Comparison of ENCODE assay signal across 28 mouse cellular contexts in the genomic region with DNA sequence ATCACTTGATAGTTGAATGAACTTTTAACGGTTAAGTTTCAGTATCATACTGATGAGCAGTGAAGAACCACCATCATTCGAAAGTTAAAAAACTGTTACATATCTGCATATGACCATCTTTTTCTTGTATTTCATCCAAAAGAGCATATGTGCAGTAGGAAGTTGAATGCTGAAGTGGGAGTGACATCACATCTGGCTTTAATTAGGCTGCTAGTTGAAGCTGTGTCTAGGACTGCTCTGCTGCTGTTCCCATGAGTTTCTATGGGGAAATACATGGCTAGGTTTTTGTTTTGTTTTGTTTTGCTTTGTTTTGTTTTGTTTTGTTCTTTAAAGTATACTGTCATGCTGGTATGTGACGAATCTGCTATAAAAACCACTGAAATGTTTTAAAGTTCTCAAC. TPM values are rescaled to one million over a fixed set of nuclear protein-coding genes. Genes with fewer than 3 reads are reported as not detected.
DNase-seq lines count a peak whose midpoint lies in the region; ATAC-seq lines count a peak whose summit lies in the region.
"Had no signal": no experiment of that assay in that cellular context is flagged by ENCODE, and none has a peak within 500 bp of the region (broad histone marks: within the 10 kb centered on the region; RNA-seq: fewer than 3 reads in every experiment).

No protein-coding gene starts in this region.

- H3K4me2 ChIP-seq in midbrain, embryonic 11.5 days: no peak overlapping the region
- H3K4me2 ChIP-seq: heart, embryonic 15.5 days; neural tube, embryonic 13.5 days had no signal

- ATAC-seq in midbrain, embryonic 11.5 days (ENCODE audit: low FRiP score): no peak
- ATAC-seq: hindbrain, postnatal 0 days; lung, postnatal 0 days had no signal

- no peaks in the 10 kb centered on the region for H3K36me3 ChIP-seq in midbrain, embryonic 11.5 days (ENCODE audit: control insufficient read depth, insufficient read depth, low read length)
- H3K36me3 ChIP-seq in midbrain, embryonic 10.5 days: no peaks in the 10 kb centered on the region
- H3K36me3 ChIP-seq: heart, embryonic 15.5 days; neural tube, embryonic 13.5 days had no signal

- H3K4me1 ChIP-seq in midbrain, embryonic 11.5 days (ENCODE audit: control insufficient read depth, insufficient read depth, low read length): no peaks in the 10 kb centered on the region
- H3K4me1 ChIP-seq in midbrain, embryonic 10.5 days: no peaks in the 10 kb centered on the region
- H3K4me1 ChIP-seq: heart, embryonic 15.5 days; neural tube, embryonic 13.5 days had no signal

- 87% methylated on average over 3 of the region's 3 CpGs for WGBS in midbrain, embryonic 11.5 days
- 89% methylated on average over 3 of the region's 3 CpGs for WGBS in midbrain, embryonic 10.5 days

- H3K4me3 ChIP-seq in midbrain, embryonic 11.5 days (ENCODE audit: low read depth, low read length): no peak overlapping the region
- H3K4me3 ChIP-seq in midbrain, embryonic 10.5 days: no peak overlapping the region
- H3K4me3 ChIP-seq: heart, embryonic 15.5 days; left cerebral cortex, adult 2 months; neural tube, embryonic 13.5 days had no signal

- H3K27ac ChIP-seq in midbrain, embryonic 11.5 days (ENCODE audit: low read depth, low read length): no peak overlapping the region
- no peak overlapping the region for H3K27ac ChIP-seq in midbrain, embryonic 10.5 days (replicated peaks)
- H3K27ac ChIP-seq: heart, embryonic 15.5 days; hindbrain, postnatal 0 days; left cerebral cortex, adult 2 months; liver, embryonic 14.5 days; neural tube, embryonic 13.5 days had no signal

- no peaks in the 10 kb centered on the region for H3K9me3 ChIP-seq in midbrain, embryonic 11.5 days (ENCODE audit: control insufficient read depth, low read length)
- no peaks in the 10 kb centered on the region; the same call in 1 of the 2 replicates for H3K9me3 ChIP-seq in midbrain, embryonic 10.5 days (replicated peaks)
- H3K9me3 ChIP-seq: heart, embryonic 15.5 days; neural tube, embryonic 13.5 days had no signal

- H3K9ac ChIP-seq in midbrain, embryonic 11.5 days (ENCODE audit: low read length): no peak overlapping the region
- H3K9ac ChIP-seq: heart, embryonic 15.5 days; liver, embryonic 14.5 days; neural tube, embryonic 13.5 days had no signal

- DNase-seq in midbrain, embryonic 11.5 days (ENCODE audit: low spot score, missing footprints): peak; percentile 31
- no peak for DNase-seq in midbrain, embryonic 10.5 days (ENCODE audit: low spot score)
- peak; percentile 67 for DNase-seq in embryo, embryonic 11 days
- peak; percentile 63 for DNase-seq in forelimb bud, embryonic 11.5 days (ENCODE audit: low read depth, low spot score)
- DNase-seq in mesoderm, embryonic 11.5 days (ENCODE audit: low read depth, low spot score): peak; percentile 57
- no peak for DNase-seq in layer of hippocampus, postnatal 14 days (ENCODE audit: low spot score in 2 of 2)
- DNase-seq in retina, embryonic 14.5 days (ENCODE audit: low spot score): no peak
- DNase-seq in B cell, adult 2 months: no peak
- DNase-seq: cerebellum, adult 9-10 months; gastrocnemius, postnatal 10 days; heart, adult 18-20 months; heart, postnatal 4 days; kidney, adult 11 months; kidney, postnatal 10 days; left cerebral cortex, postnatal 4 days; midbrain, embryonic 14.5 days; spleen, adult 18-20 months; thymus, postnatal 4 days had no signal

- no peaks in the 10 kb centered on the region for H3K27me3 ChIP-seq in midbrain, embryonic 11.5 days (ENCODE audit: control insufficient read depth, insufficient read depth, low read length)
- H3K27me3 ChIP-seq in midbrain, embryonic 10.5 days (ENCODE audit: low read depth, poor library complexity, severe bottlenecking): no peaks in the 10 kb centered on the region
- H3K27me3 ChIP-seq: heart, embryonic 15.5 days; neural tube, embryonic 13.5 days had no signal

RNA-seq across cellular contexts. Expression of gene Daw1, which starts 9.6 kb away (rescaled TPM):
- 0.40 TPM in 1 of 2 replicates, not detected in the other for polyA plus RNA-seq in midbrain, embryonic 11.5 days (2014; fragmentation: Nextera tagmentation; extraction: Ambion mirVana)
- 0.11 and 0.21 TPM in 2 replicates for polyA plus RNA-seq in midbrain, embryonic 10.5 days (2016; fragmentation: Nextera tagmentation; extraction: Ambion mirVana)
- total RNA-seq in layer of hippocampus, postnatal 14 days (2021): 1 to 10 TPM in 1 of 2 experiments, under 1 TPM in 1; 0.62 to 1.8 TPM
- total RNA-seq: ES-E14; gastrocnemius, postnatal 10 days; heart, adult 18-20 months; heart, postnatal 4 days had no signal
- polyA plus RNA-seq: liver, embryonic 14.5 days had no signal

RNA-seq across cellular contexts. Expression of gene Ccl20, which starts 52.6 kb away (rescaled TPM):
- not detected in 2 replicates for polyA plus RNA-seq in midbrain, embryonic 11.5 days (2014; fragmentation: Nextera tagmentation; extraction: Ambion mirVana)
- not detected in 2 replicates for polyA plus RNA-seq in midbrain, embryonic 10.5 days (2016; fragmentation: Nextera tagmentation; extraction: Ambion mirVana)
- not detected for total RNA-seq in layer of hippocampus, postnatal 14 days (2021)
- total RNA-seq: gastrocnemius, postnatal 10 days; heart, postnatal 4 days; hindbrain, postnatal 0 days; layer of hippocampus, adult 8-10 months; left cerebral cortex, adult 2 months; left cerebral cortex, postnatal 4 days had no signal
- polyA plus RNA-seq: cortical plate, adult 2 months; frontal cortex, adult 2 months; heart, embryonic 15.5 days; hindbrain, postnatal 0 days; midbrain, embryonic 14.5 days; neural tube, embryonic 13.5 days had no signal

Comparison
In these comparisons a context has a peak if more than half of its experiments do, and no peak if none do; other contexts are left out.
1. DNase-seq: peak in midbrain, embryonic 11.5 days (single experiment), embryo, embryonic 11 days (single experiment), forelimb bud, embryonic 11.5 days (single experiment) and mesoderm, embryonic 11.5 days (single experiment); none in midbrain, embryonic 10.5 days (single experiment), layer of hippocampus, postnatal 14 days (0 of 2), retina, embryonic 14.5 days (single experiment) and B cell, adult 2 months (0 of 2).